Mouse (Mus musculus) liver, embryonic 13.5 days (tissue): ENCODE measurements at regions not wholly inside any gene's neighbourhood (a gene's known extent, or its start where the extent isn't known, plus 50 kb on each side); places are given as distances from the start of the nearest gene placed in this dataset.

Experiments
- ATAC-seq: fragments of 200-750 bp; cut with Nextera tagmentation; 2 replicates; pipeline ENCODE4 v1.8.0; 2017; ENCODE audit warnings: low read depth, mild to moderate bottlenecking, moderate number of reproducible peaks, moderate library complexity
- DNase-seq: peaks from one replicate; pipeline ENCODE4 v3.0.0; 2022
- H3K27ac ChIP-seq: fragments of 300-500 bp; sonication (generic); 2 replicates; pipeline ENCODE4 v1.5.1; 2015; ENCODE audit warnings: moderate library complexity, mild to moderate bottlenecking, inconsistent platforms
- H3K27me3 ChIP-seq: fragments of 300-500 bp; sonication (generic); 2 replicates; pipeline ENCODE4 v1.6.1; 2015; ENCODE audit warnings: mild to moderate bottlenecking, inconsistent platforms
- H3K36me3 ChIP-seq: fragments of 300-500 bp; sonication (generic); 2 replicates; pipeline ENCODE4 v1.6.1; 2015; ENCODE audit warnings: mild to moderate bottlenecking, inconsistent platforms
- H3K4me1 ChIP-seq: fragments of 300-500 bp; sonication (generic); replicated peaks from 2 replicates; pipeline ENCODE4 v1.6.1; 2015; ENCODE audit warnings: inconsistent platforms
- H3K4me2 ChIP-seq: fragments of 300-500 bp; sonication (generic); 2 replicates; pipeline ENCODE4 v1.6.1; 2015; ENCODE audit warnings: inconsistent platforms, mild to moderate bottlenecking, moderate library complexity
- H3K4me3 ChIP-seq: fragments of 300-500 bp; sonication (generic); replicated peaks from 2 replicates; pipeline ENCODE4 v1.5.1; 2015; ENCODE audit warnings: mild to moderate bottlenecking, inconsistent platforms
- H3K9ac ChIP-seq: fragments of 300-500 bp; sonication (generic); 2 replicates; pipeline ENCODE4 v1.6.1; 2015; ENCODE audit warnings: mild to moderate bottlenecking, inconsistent platforms
- H3K9me3 ChIP-seq: fragments of 300-500 bp; sonication (generic); replicated peaks from 2 replicates; pipeline ENCODE4 v1.6.1; 2016; ENCODE audit warnings: inconsistent platforms
- WGBS: fragments of 180-500 bp; shearing (Covaris S2); methylation state at CpG from one replicate; pipeline ENCODE4 v1.1.7; 2015; ENCODE audit not compliant: insufficient replicate concordance; 5-methylcytosine and 5-hydroxymethylcytosine counted together

DNA sequence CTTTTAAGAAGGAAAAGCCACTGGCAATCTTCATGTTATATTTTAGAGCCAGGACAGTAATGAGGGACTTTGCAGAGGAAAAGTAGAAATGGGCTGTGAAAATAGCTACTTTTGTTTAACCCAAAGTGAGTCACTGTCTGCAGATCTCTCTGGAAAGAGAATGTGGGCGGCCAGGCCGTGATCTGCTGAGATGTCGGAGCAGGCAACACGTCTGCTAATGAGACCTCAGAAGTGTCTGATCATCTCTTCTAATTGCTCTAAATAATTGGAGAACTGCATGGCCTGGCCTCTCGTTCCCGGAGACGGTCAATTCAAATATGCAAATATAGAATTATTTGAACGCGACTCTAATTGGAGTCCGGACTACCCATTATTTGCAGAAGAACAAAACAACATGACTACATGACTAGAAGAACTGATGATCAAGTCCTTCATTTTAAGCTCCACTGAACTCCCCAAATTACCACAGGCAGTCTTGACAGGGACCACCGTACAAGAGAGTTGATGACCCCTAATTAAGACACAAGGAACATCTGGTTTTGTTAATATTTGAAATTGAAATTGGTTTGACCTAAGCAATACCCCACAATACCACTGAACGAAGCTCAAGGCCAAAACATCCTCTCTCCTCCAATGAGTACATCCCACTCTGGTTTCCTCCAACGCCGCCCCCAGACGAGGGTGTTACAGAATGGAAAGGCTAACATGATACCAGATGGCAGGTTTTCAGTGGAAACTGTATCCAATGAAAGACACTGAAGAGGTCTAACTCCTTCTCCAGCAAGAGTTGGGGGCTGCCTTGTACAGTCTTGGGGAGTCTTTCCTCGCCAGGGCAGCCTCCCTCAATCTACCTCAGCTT is 290.4 kb upstream of the Runx1 start:
- Histone ChIP-seq H3K27me3 (peaks cover 45% of the 10 kb centered on the region), H3K9me3 (no peaks in the 10 kb centered on the region), H3K36me3 (no peaks in the 10 kb centered on the region), H3K4me2 (no peak overlapping the region), H3K4me3 (no peak overlapping the region), H3K9ac (no peak overlapping the region), H3K27ac (no peak overlapping the region), H3K4me1 (no peaks in the 10 kb centered on the region)
- WGBS, result 78% methylated on average over 16 of the region's 16 CpGs
- ATAC-seq, result no peak
- no peak for DNase-seq

DNA sequence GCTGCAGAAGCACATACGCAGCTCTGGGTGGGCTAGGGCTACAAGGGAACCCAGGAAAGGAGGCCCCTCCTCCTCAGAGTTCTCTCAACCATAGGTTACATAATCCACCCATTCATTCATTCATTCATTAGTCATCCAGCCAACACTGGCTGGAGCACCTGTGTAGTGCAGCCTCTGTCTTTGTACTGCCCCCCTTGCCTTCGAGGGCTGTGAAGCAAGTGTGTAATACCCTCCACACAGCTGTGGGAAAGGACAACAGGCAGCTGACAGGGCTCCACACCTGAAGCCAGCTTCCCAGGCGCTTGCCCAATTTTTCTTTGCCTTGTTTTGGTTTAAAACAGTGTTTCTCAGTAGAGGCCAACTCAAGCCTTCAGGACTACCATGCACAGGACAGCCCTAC is 285.0 kb upstream of the Runx1 start:
- H3K4me2 ChIP-seq, result no peak overlapping the region
- H3K27ac ChIP-seq, result no peak overlapping the region
- peaks cover 9% of the 10 kb centered on the region for H3K4me1 ChIP-seq
- no peak for ATAC-seq
- no peak overlapping the region for H3K4me3 ChIP-seq
- DNase-seq, result no peak
- H3K36me3 ChIP-seq, result no peaks in the 10 kb centered on the region
- no peaks in the 10 kb centered on the region for H3K9me3 ChIP-seq
- H3K9ac ChIP-seq, result no peak overlapping the region
- WGBS, result 70% methylated on average over 3 of the region's 3 CpGs
- H3K27me3 ChIP-seq, result peaks cover 35% of the 10 kb centered on the region

DNA sequence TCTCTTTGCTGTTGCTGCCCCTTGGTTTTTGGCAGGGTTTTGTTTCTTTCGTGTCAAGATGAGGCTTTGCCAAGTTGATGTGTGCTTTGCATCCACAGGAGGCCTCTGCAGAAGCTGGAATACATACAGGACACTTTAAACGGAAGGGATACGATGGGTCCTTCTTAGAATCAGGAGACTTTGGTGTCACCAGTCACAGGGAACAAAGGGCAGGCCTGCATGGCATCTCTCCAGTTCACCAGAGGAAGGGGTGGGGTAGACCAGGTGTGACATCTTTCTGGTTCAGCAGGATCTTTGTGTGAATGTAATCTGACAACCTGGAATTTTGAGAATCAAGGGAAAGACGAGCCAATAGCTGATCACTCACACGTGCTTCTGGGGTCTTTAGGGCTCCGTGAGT is 284.5 kb upstream of the Runx1 start:
- no peak for ATAC-seq
- WGBS, result 71% methylated on average over 6 of the region's 6 CpGs

DNA sequence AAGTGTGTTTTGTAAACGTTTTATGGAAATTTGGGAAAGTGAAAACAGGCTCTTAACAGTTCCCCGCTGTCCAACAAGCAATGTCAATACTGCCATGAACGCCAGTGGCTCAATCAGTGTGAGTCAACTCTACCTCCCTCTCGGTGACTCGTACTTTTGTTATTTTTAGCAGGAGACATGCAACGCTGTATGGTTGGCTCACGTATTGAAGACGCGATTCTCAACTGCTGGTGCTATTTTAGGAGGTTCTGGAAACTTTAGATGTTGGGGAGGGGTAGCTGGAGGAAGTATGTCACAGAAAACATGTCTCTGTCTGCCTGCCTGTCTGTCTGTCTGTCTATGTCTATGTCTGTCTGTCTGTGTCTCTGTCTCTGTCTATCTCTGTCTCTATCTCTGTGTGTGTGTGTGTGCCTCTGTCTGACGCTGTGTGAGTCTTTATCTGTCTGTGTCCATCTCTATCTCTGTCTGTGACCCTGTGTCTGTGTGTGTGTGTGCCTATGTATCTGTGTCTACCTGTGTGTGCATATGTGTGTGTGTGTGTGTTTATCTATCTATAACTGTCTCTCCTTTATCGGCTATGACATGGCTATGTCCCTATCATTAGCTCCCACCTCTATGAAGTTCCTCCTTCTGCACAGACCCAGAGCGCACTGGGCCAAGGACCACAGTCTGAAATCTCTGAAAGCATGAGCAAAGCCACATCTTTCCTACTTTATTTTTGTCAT is 283.9 kb upstream of the Runx1 start:
- H3K36me3 ChIP-seq, result no peaks in the 10 kb centered on the region
- no peak overlapping the region for H3K4me2 ChIP-seq
- H3K4me1 ChIP-seq, result peaks cover 9% of the 10 kb centered on the region
- peaks cover 26% of the 10 kb centered on the region for H3K27me3 ChIP-seq
- ATAC-seq (peak; percentile 60; the same call in 1 of the 2 replicates), DNase-seq (no peak)
- WGBS, result 36% methylated on average over 12 of the region's 12 CpGs
- no peak overlapping the region for H3K9ac ChIP-seq
- no peaks in the 10 kb centered on the region for H3K9me3 ChIP-seq
- H3K4me3 ChIP-seq, result no peak overlapping the region
- H3K27ac ChIP-seq, result no peak overlapping the region

More for the DNA sequence above, 284.5 kb upstream of the Runx1 start:
- H3K27me3 ChIP-seq, result peaks cover 32% of the 10 kb centered on the region
- peaks cover 9% of the 10 kb centered on the region for H3K4me1 ChIP-seq
- H3K4me3 ChIP-seq, result no peak overlapping the region
- H3K27ac ChIP-seq, result no peak overlapping the region
- H3K9me3 ChIP-seq, result no peaks in the 10 kb centered on the region
- no peak for DNase-seq
- no peaks in the 10 kb centered on the region for H3K36me3 ChIP-seq
- no peak overlapping the region for H3K9ac ChIP-seq
- H3K4me2 ChIP-seq, result no peak overlapping the region

DNA sequence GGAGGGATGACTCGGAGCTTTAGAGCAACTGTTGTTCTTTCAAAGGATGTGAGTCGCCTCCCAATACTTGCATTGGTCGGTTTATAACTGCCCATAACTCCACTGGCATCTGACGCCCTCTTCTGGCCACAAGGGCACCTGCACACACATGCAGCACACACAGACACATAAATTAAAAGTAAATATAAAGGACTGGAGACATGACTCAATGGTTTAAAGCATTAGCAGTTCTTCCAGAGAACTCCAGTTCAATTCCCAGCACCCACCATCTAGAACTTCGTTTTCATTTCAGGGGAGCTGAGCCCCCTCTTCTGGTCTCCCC is 281.5 kb upstream of the Runx1 start:
- DNase-seq, result no peak
- Histone ChIP-seq H3K4me2 (no peak overlapping the region), H3K27me3 (peaks cover 20% of the 10 kb centered on the region), H3K36me3 (no peaks in the 10 kb centered on the region), H3K9me3 (no peaks in the 10 kb centered on the region), H3K9ac (no peak overlapping the region), H3K4me1 (peaks cover 9% of the 10 kb centered on the region), H3K4me3 (no peak overlapping the region), H3K27ac (no peak overlapping the region)
- 64% methylated on average over 5 of the region's 5 CpGs for WGBS
- ATAC-seq, result no peak

DNA sequence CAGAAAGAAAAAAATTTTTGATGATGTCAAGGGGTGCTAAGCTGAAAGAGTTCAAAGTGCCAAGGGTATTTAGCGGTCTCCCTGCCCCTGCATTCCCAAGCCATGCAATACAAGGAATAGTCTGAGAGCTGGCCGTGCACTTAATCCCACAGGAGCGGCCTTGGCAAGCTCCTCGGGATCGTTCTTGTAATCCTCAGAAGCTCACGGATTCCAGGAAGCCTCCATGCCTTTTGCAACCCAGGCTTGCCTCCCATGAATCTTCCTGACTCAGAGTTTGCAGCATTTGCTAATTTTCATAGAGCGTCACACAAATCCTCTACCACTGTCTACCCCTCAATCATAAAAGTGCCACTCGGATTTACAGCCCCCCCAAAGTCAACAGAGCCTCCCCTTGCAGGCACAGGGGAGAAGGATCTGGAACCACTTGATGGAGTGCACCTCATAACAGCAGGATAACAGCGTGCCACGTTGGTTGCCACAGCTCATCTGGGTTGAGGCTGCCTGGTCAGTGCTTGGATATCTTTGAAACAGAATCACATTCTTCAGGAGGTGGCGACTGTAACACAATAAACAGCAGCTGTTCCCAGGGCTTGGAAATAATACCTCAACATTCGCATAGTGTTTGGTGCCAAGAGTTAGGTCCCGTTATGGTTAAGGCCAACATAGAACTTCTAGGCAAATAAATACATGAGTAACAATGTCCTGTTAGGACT is 281.0 kb upstream of the Runx1 start:
- ATAC-seq (no peak), DNase-seq (no peak)
- no peak overlapping the region for H3K4me2 ChIP-seq
- no peak overlapping the region for H3K27ac ChIP-seq
- H3K27me3 ChIP-seq, result peaks cover 15% of the 10 kb centered on the region
- WGBS, result 75% methylated on average over 13 of the region's 13 CpGs
- H3K36me3 ChIP-seq, result no peaks in the 10 kb centered on the region
- no peaks in the 10 kb centered on the region for H3K9me3 ChIP-seq
- peaks cover 9% of the 10 kb centered on the region for H3K4me1 ChIP-seq
- no peak overlapping the region for H3K4me3 ChIP-seq
- no peak overlapping the region for H3K9ac ChIP-seq

DNA sequence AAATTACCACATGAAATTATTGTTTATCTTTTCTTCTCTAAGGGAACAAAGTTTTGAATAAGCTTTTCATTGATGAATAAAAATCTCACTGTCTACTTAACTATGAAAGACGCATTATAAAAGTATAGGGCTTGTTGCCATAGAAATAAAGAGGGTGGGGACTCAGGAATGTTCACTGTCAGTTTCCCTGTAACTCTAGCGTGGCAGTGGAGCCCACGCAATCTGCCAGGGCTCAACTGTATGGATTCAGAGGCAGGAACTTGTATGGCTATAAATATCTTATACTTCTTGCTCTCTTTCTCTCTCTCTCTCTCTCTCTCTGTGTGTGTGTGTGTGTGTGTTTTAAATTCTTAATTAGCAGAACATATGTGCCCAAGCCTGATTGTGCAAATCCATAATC is 276.2 kb upstream of the Runx1 start:
- no peaks in the 10 kb centered on the region for H3K9me3 ChIP-seq
- no peaks in the 10 kb centered on the region for H3K36me3 ChIP-seq
- no peaks in the 10 kb centered on the region for H3K4me1 ChIP-seq
- no peak overlapping the region for H3K9ac ChIP-seq
- no peak overlapping the region for H3K4me2 ChIP-seq
- no peak overlapping the region for H3K27ac ChIP-seq
- ATAC-seq, result no peak
- H3K4me3 ChIP-seq, result no peak overlapping the region
- H3K27me3 ChIP-seq, result peaks cover 7% of the 10 kb centered on the region
- WGBS, result 78% methylated on average over 3 of the region's 3 CpGs
- no peak for DNase-seq

DNA sequence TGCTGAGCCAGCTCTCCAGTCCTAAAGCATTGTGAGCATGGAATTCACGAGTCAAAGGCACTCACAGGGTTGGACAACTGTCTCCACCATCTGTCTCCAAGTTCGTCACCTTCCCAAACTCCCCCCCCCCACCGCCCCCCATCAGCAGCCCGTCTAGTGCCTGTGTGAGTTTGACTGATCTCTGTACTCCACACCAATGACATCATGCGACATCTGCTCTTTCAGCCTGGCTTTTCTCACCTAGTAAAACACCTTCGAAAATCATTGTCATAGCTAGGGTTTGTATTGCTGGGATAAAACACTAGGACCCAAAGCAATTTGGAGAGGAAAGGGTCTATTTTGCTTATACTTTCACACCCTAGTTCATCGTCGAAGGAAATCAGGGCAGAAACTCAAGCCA is 272.1 kb upstream of the Runx1 start:
- no peak overlapping the region for H3K27ac ChIP-seq
- no peak overlapping the region for H3K4me3 ChIP-seq
- no peak for DNase-seq
- H3K27me3 ChIP-seq, result peaks cover 2% of the 10 kb centered on the region; the same call in 1 of the 2 replicates
- H3K4me1 ChIP-seq, result no peaks in the 10 kb centered on the region; the same call in 1 of the 2 replicates
- 72% methylated on average over 8 of the region's 8 CpGs for WGBS
- no peak for ATAC-seq
- H3K9ac ChIP-seq, result no peak overlapping the region
- no peak overlapping the region for H3K4me2 ChIP-seq
- H3K9me3 ChIP-seq, result no peaks in the 10 kb centered on the region
- no peaks in the 10 kb centered on the region for H3K36me3 ChIP-seq

DNA sequence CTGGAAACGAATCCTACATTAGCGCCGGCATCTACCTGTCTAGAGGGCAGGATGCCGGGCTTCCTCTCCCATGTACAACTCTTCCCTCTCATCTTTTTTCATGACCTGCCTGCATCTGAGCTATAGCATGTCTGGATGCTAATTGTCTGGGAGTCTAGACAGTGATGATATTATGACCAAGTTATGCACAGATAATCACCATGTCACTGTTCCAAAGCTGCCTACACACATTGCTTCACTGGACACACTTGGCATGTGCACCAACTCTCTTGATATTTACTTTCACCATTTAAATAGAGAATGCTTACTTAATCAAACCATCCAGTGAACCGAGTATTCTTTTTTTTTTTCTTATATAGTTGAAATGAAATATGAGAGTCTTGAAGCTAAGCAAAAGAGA is 270.2 kb upstream of the Runx1 start:
- 69% methylated on average over 5 of the region's 5 CpGs for WGBS
- Histone ChIP-seq H3K27me3 (peaks cover 8% of the 10 kb centered on the region; the same call in 1 of the 2 replicates), H3K36me3 (no peaks in the 10 kb centered on the region), H3K4me2 (no peak overlapping the region), H3K9ac (no peak overlapping the region), H3K4me1 (peaks cover 3% of the 10 kb centered on the region; the same call in 1 of the 2 replicates), H3K27ac (no peak overlapping the region), H3K4me3 (no peak overlapping the region), H3K9me3 (no peaks in the 10 kb centered on the region)
- DNase-seq, result no peak
- no peak for ATAC-seq

DNA sequence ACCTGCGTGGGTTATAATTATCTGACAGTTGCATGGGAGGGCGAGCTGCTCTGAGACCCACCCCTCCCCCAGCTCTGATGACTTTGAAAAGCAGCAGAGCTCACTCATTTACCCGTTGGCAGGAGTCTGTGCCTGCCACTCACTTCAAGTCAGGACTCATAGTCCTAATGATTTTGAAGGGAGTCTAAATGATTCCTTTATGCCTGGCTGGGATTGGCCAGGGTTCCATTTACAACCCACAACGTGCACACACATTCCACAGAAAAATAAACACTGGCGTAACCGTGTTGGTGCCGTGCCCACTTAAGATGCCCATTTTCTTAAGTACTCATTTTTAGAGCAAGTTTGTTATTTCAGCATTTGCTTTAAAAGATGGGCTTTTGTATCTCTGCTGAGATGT is 266.8 kb upstream of the Runx1 start:
- 49% methylated on average over 7 of the region's 7 CpGs for WGBS
- no peak overlapping the region for H3K27ac ChIP-seq
- H3K4me1 ChIP-seq, result peaks cover 3% of the 10 kb centered on the region; the same call in 1 of the 2 replicates
- no peak overlapping the region for H3K4me3 ChIP-seq
- H3K4me2 ChIP-seq, result no peak overlapping the region
- no peaks in the 10 kb centered on the region for H3K36me3 ChIP-seq
- peaks cover 18% of the 10 kb centered on the region; the same call in 1 of the 2 replicates for H3K27me3 ChIP-seq
- ATAC-seq (no peak), DNase-seq (no peak)
- no peak overlapping the region for H3K9ac ChIP-seq
- H3K9me3 ChIP-seq, result no peaks in the 10 kb centered on the region

DNA sequence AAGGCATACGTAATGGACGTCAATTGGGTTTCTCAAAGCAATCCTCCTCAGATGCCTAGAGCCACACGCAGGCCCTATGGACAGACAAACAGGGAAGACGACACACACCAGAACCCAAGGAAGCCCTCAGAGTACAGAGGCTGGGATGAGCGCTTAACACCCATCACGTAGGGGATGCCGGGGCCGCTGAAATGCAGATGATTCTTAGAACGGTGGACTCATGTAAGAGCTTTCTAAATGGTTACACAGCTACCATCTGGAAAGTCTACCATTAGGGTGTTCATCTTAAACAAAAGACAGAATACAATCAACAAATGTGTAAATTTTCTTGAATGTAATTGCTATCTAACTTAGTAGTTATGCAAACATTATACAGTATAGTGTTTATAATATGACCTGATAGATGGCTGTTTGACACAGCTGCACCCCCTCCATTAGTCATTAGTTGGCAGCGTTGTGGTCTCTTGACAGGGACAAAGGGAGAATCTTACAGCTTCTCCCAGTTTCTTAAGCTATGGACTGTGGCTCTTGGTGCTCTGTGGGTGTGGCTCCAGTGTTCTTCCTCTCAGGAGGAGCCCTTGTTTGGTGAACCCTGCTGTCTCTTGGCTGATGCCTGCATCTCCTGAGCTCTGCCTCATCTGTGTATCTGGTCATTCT is 259.4 kb upstream of the Runx1 start:
- Histone ChIP-seq H3K27ac (no peak overlapping the region), H3K9me3 (no peaks in the 10 kb centered on the region), H3K27me3 (peaks cover 20% of the 10 kb centered on the region; the same call in 1 of the 2 replicates), H3K9ac (no peak overlapping the region), H3K4me2 (no peak overlapping the region), H3K36me3 (no peaks in the 10 kb centered on the region), H3K4me3 (no peak overlapping the region), H3K4me1 (no peaks in the 10 kb centered on the region)
- no peak for ATAC-seq
- no peak for DNase-seq
- WGBS, result 78% methylated on average over 10 of the region's 10 CpGs
